Mouse (Mus musculus): ENCODE results near the gene Hnf1a. TPM values are rescaled to one million over a fixed set of nuclear protein-coding genes. Genes with fewer than 3 reads are reported as not detected.

Hnf1a gene
- polyA plus RNA-seq, 1 experiment: 0.04 TPM

DNA sequence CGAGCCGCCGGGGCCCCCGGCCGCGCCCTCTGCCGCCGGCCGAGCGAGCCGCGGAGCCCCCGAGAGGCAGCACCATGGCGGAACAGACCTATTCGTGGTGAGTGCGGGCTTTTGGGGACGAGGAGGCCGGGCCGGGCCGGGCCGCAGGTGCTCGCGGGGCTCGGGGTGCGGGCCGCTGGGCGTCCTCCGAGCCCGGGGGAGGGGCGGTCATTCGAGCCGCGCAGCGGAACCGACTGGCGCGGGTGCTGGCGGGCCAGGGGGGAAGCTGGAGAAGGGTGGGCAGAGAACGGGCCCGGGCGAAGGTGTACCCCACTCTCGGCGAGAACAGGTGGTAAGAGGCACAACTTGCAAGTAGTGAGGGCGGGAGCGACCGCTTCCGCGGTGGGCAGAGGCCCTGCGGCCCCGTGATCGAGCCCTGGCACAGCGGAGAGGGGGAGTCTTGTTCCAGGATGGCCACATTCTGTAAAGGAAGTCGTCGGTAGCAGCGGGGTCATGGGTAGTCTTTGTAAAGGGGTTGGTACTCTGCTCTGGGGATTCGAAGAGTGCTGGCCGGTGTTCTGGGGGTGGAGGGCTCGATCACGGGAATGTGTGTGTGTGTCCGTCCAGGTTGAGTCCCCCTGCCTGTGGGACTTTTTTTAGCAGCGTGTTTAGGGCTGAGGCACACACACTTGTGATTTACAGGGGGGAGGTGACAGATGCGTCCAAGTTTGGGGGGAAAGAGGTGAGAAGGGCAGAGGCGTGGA, 40.8 kb upstream of the Hnf1a start:
- Histone ChIP-seq H3ac (ENCODE audit: control insufficient read depth, insufficient read length, low read depth) (peak overlapping the region; percentile 88), H3K79me2 (ENCODE audit: control insufficient read depth, insufficient read depth) (peaks cover 56% of the 10 kb centered on the region), H3K36me3 (ENCODE audit: control insufficient read depth, insufficient read depth) (no peaks in the 10 kb centered on the region), H3K79me3 (ENCODE audit: low read depth) (peaks cover 51% of the 10 kb centered on the region), H3K27me3 (ENCODE audit: control insufficient read depth, insufficient read depth, insufficient read length) (no peaks in the 10 kb centered on the region), H3K4me3 (ENCODE audit: insufficient read depth, poor library complexity, severe bottlenecking) (peak overlapping the region; percentile 70)
- no peak for TF ChIP-seq FOSL1 (IDR thresholded peaks at IDR 0.05; ENCODE audit: insufficient read depth, low read length, poor library complexity, severe bottlenecking)
- no peak for TF ChIP-seq USF1 (IDR thresholded peaks at IDR 0.05; ENCODE audit: low read depth)
- TF ChIP-seq MYOG (IDR thresholded peaks at IDR 0.05; ENCODE audit: control insufficient read depth, extremely low read depth, insufficient read length): no peak
- no peak for TF ChIP-seq CEBPB (IDR thresholded peaks at IDR 0.05; ENCODE audit: low read depth)
- no peak for TF ChIP-seq MAX (IDR thresholded peaks at IDR 0.05)
- no peak for TF ChIP-seq MYOD1 (IDR thresholded peaks at IDR 0.05; ENCODE audit: control insufficient read depth, insufficient read length, low read depth)
- TF ChIP-seq CTCF (IDR thresholded peaks at IDR 0.05; ENCODE audit: control insufficient read depth, insufficient read depth, insufficient read length): no peak

DNA sequence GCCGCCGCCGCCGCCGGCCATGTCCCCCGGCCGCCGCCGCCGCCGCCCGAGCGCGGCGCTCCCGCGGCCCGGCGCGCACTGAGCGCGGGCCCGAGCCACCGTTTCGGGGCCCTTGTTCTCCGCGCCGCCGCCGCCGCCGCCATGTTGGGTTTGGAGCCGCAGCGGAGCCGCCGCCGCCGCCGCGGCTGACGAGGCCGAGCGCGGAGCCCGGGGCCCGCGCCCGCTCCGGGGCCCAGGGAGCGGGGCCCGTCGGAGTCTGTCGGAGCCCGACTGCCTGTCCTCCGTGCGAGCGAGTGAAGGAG, 40.3 kb upstream of the Hnf1a start:
- no peak for TF ChIP-seq CTCF (IDR thresholded peaks at IDR 0.05; ENCODE audit: control insufficient read depth, insufficient read depth, insufficient read length)
- TF ChIP-seq FOSL1 (IDR thresholded peaks at IDR 0.05; ENCODE audit: insufficient read depth, low read length, poor library complexity, severe bottlenecking): no peak
- TF ChIP-seq USF1 (IDR thresholded peaks at IDR 0.05; ENCODE audit: low read depth): no peak
- no peak for TF ChIP-seq CEBPB (IDR thresholded peaks at IDR 0.05; ENCODE audit: low read depth)
- TF ChIP-seq MYOG (IDR thresholded peaks at IDR 0.05; ENCODE audit: control insufficient read depth, extremely low read depth, insufficient read length): no peak
- TF ChIP-seq MAX (IDR thresholded peaks at IDR 0.05): no peak
- TF ChIP-seq MYOD1 (IDR thresholded peaks at IDR 0.05; ENCODE audit: control insufficient read depth, insufficient read length, low read depth): no peak
- H3K4me3 ChIP-seq (ENCODE audit: insufficient read depth, poor library complexity, severe bottlenecking): peak overlapping the region; percentile 70
- H3ac ChIP-seq (ENCODE audit: control insufficient read depth, insufficient read length, low read depth): peak overlapping the region; percentile 88
- H3K36me3 ChIP-seq (ENCODE audit: control insufficient read depth, insufficient read depth): no peaks in the 10 kb centered on the region
- peaks cover 46% of the 10 kb centered on the region for H3K79me3 ChIP-seq (ENCODE audit: low read depth)
- H3K79me2 ChIP-seq (ENCODE audit: control insufficient read depth, insufficient read depth): peaks cover 50% of the 10 kb centered on the region
- H3K27me3 ChIP-seq (ENCODE audit: control insufficient read depth, insufficient read depth, insufficient read length): no peaks in the 10 kb centered on the region

DNA sequence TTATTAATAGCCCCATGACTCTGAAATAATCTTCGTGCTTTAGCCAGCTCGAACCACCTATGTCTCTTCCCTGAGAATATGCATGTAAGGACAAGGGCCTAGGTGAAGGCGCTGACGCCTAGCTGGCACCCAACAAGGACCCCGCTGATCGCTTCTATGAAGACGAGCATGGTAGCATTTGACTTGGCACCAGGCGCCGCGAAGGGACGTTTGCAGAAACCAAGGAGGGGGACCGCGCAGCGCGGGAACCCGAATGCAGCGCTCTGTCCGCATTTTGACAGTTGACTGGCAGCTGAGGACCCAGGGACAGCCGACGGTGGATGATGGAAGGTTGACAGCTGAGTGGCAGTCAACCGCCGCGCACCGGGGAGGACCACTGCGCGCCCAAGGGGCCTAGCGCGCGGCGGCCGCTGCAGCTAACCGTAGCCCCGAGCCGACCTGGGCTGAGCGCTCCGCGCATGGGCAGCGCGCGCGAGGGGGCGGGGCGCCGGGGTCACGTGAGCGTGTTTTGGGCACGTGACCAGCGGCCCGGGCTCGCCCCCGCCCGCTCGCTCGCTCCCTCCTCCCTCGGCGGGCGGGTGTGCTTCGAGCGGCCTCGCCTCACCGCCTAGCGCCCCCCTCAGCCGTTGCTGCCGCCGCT, 39.8 kb upstream of the Hnf1a start, which contains the start of gene Sppl3:
Gene Sppl3 (plus strand): TSS at position 561 of the 640 bp plus-strand sequence.
- H3ac ChIP-seq (ENCODE audit: control insufficient read depth, insufficient read length, low read depth): peak within 1 kb of the TSS; percentile 88
- peak within 1 kb of the TSS; percentile 70 for H3K4me3 ChIP-seq (ENCODE audit: insufficient read depth, poor library complexity, severe bottlenecking)
- H3K36me3 ChIP-seq (ENCODE audit: control insufficient read depth, insufficient read depth): no peaks in the 10 kb centered on the region
- TF ChIP-seq MYOG (IDR thresholded peaks at IDR 0.05; ENCODE audit: control insufficient read depth, extremely low read depth, insufficient read length) (no peak), MAX (IDR thresholded peaks at IDR 0.05) (peak; percentile 72), USF1 (IDR thresholded peaks at IDR 0.05; ENCODE audit: low read depth) (peak; percentile 97), CTCF (IDR thresholded peaks at IDR 0.05; ENCODE audit: control insufficient read depth, insufficient read depth, insufficient read length) (peak; percentile 37), CEBPB (IDR thresholded peaks at IDR 0.05; ENCODE audit: low read depth) (no peak)
- peaks cover 46% of the 10 kb centered on the region for H3K79me2 ChIP-seq (ENCODE audit: control insufficient read depth, insufficient read depth)
- H3K79me3 ChIP-seq (ENCODE audit: low read depth): peaks cover 42% of the 10 kb centered on the region
- no peaks in the 10 kb centered on the region for H3K27me3 ChIP-seq (ENCODE audit: control insufficient read depth, insufficient read depth, insufficient read length)

DNA sequence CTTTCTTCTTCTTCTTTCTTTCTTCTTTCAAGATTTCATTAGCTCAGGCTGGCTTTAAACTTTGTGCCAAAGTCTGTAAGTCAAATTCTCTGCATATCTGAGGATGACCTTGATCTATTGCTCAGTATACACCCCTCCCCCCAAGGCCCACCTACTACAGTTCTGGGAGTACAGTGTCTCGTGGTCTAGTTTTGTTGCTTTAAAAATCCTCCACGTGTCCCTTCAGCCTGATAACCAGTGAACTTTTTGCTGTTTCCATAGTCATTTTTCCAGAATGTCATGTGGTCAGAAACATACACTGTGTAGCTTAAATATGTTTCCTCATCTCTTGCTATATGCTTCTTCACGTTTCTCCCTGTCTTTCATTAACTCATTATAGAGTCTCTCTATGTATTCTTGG, 39.1 kb upstream of the Hnf1a start:
- Histone ChIP-seq H3K27me3 (ENCODE audit: control insufficient read depth, insufficient read depth, insufficient read length) (no peaks in the 10 kb centered on the region), H3K4me3 (ENCODE audit: insufficient read depth, poor library complexity, severe bottlenecking) (no peak overlapping the region), H3K79me2 (ENCODE audit: control insufficient read depth, insufficient read depth) (peaks cover 38% of the 10 kb centered on the region), H3K79me3 (ENCODE audit: low read depth) (peaks cover 34% of the 10 kb centered on the region), H3ac (ENCODE audit: control insufficient read depth, insufficient read length, low read depth) (no peak overlapping the region), H3K36me3 (ENCODE audit: control insufficient read depth, insufficient read depth) (no peaks in the 10 kb centered on the region)
- no peak for TF ChIP-seq CTCF (IDR thresholded peaks at IDR 0.05; ENCODE audit: control insufficient read depth, insufficient read depth, insufficient read length)
- TF ChIP-seq USF1 (IDR thresholded peaks at IDR 0.05; ENCODE audit: low read depth): no peak
- no peak for TF ChIP-seq FOSL1 (IDR thresholded peaks at IDR 0.05; ENCODE audit: insufficient read depth, low read length, poor library complexity, severe bottlenecking)

DNA sequence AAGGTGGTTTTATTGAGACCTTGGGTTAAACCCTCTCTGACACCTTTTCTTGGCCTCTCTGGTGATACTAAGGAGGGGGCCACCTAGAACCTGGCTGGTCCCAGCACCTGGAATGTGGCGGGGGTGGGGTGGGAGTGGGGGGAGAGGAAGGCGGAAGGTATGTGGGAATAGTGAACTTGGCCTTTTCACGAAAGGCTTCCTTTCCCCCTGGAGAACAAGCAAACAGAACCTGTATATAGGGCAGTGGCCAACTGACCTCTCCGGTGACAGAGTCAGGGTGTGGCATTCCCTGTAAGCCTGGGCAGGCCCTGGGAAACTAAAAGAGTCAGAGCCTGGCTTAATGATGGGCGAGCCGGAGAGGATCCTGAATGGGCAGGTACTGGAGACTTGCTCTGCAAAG, 38.2 kb upstream of the Hnf1a start:
- peaks cover 26% of the 10 kb centered on the region for H3K79me3 ChIP-seq (ENCODE audit: low read depth)
- no peaks in the 10 kb centered on the region for H3K36me3 ChIP-seq (ENCODE audit: control insufficient read depth, insufficient read depth)
- TF ChIP-seq USF1 (IDR thresholded peaks at IDR 0.05; ENCODE audit: low read depth): no peak
- TF ChIP-seq CTCF (IDR thresholded peaks at IDR 0.05; ENCODE audit: control insufficient read depth, insufficient read depth, insufficient read length): no peak
- H3K4me3 ChIP-seq (ENCODE audit: insufficient read depth, poor library complexity, severe bottlenecking): no peak overlapping the region
- H3ac ChIP-seq (ENCODE audit: control insufficient read depth, insufficient read length, low read depth): no peak overlapping the region
- no peaks in the 10 kb centered on the region for H3K27me3 ChIP-seq (ENCODE audit: control insufficient read depth, insufficient read depth, insufficient read length)
- H3K79me2 ChIP-seq (ENCODE audit: control insufficient read depth, insufficient read depth): peaks cover 30% of the 10 kb centered on the region

DNA sequence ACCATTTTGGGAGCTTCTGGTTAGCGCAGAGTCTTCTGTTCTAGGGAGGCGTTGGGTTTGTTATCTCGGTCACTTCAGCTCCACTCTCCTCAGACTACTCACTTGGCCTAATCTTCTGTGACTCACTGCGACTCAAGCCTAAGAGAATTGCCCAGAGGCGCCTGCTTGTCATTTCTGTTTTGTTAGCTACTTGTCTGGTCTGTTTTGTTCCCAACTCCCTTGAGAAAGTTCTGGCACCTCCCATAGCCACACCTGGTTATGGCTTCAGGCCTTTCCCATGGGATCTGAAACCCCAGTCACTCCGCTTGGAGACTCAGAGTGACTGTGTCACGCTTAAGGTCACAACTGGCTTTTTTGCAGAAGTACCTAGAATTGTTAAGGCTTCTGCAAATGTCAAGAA, 37.4 kb upstream of the Hnf1a start:
- no peak overlapping the region for H3K4me3 ChIP-seq (ENCODE audit: insufficient read depth, poor library complexity, severe bottlenecking)
- TF ChIP-seq MAX (IDR thresholded peaks at IDR 0.05): no peak
- no peak for TF ChIP-seq MYOG (IDR thresholded peaks at IDR 0.05; ENCODE audit: control insufficient read depth, extremely low read depth, insufficient read length)
- TF ChIP-seq CEBPB (IDR thresholded peaks at IDR 0.05; ENCODE audit: low read depth): no peak
- no peak for TF ChIP-seq MYOD1 (IDR thresholded peaks at IDR 0.05; ENCODE audit: control insufficient read depth, insufficient read length, low read depth)
- no peak for TF ChIP-seq USF1 (IDR thresholded peaks at IDR 0.05; ENCODE audit: low read depth)
- H3ac ChIP-seq (ENCODE audit: control insufficient read depth, insufficient read length, low read depth): no peak overlapping the region
- H3K27me3 ChIP-seq (ENCODE audit: control insufficient read depth, insufficient read depth, insufficient read length): no peaks in the 10 kb centered on the region
- no peaks in the 10 kb centered on the region for H3K36me3 ChIP-seq (ENCODE audit: control insufficient read depth, insufficient read depth)
- peaks cover 22% of the 10 kb centered on the region for H3K79me2 ChIP-seq (ENCODE audit: control insufficient read depth, insufficient read depth)
- H3K79me3 ChIP-seq (ENCODE audit: low read depth): peaks cover 18% of the 10 kb centered on the region

Data from C2C12 (cell line).